Mouse (Mus musculus): ENCODE measurements at regions not wholly inside any gene's neighbourhood (a gene's known extent, or its start where the extent isn't known, plus 50 kb on each side); places are given as distances from the start of the nearest gene placed in this dataset.

GRCm38 (mm10) chr7:72507946-72508345 is 201.5 kb upstream of the Mctp2 start:
- ATAC-seq (ENCODE audit: insufficient read depth, low FRiP score), result no peak
- no peaks in the 10 kb centered on the region for H3K9me3 ChIP-seq (replicated peaks; ENCODE audit: control insufficient read depth, low read length)
- H3K36me3 ChIP-seq (ENCODE audit: control insufficient read depth, insufficient read depth, low read length), result no peaks in the 10 kb centered on the region
- no peak overlapping the region for H3K4me3 ChIP-seq (replicated peaks; ENCODE audit: low read length)
- H3K4me1 ChIP-seq (ENCODE audit: control insufficient read depth, insufficient read depth, low read length), result 0 out of 2 replicates have a peak, but pooled peaks cover 3% of the 10 kb centered on the region
- no peak overlapping the region for H3K9ac ChIP-seq (ENCODE audit: low read length)
- no peak overlapping the region for H3K4me2 ChIP-seq (ENCODE audit: low read depth, low read length)
- H3K27me3 ChIP-seq (ENCODE audit: control insufficient read depth, insufficient read depth, low read length), result no peaks in the 10 kb centered on the region
- no peak overlapping the region for H3K27ac ChIP-seq (ENCODE audit: low read length)
- 51% methylated on average over 5 of the region's 5 CpGs for WGBS

GRCm38 (mm10) chr7:72510116-72510515 is 203.7 kb upstream of the Mctp2 start:
- H3K9me3 ChIP-seq (replicated peaks; ENCODE audit: control insufficient read depth, low read length), result no peaks in the 10 kb centered on the region
- ATAC-seq (ENCODE audit: insufficient read depth, low FRiP score), result no peak
- WGBS, result 54% methylated on average over 4 of the region's 4 CpGs

GRCm38 (mm10) chr7:72513446-72513845 is 207.0 kb upstream of the Mctp2 start:
- H3K27me3 ChIP-seq (ENCODE audit: control insufficient read depth, insufficient read depth, low read length), result no peaks in the 10 kb centered on the region
- H3K4me3 ChIP-seq (replicated peaks; ENCODE audit: low read length), result no peak overlapping the region
- no peak overlapping the region for H3K9ac ChIP-seq (ENCODE audit: low read length)
- H3K4me1 ChIP-seq (ENCODE audit: control insufficient read depth, insufficient read depth, low read length), result no peaks in the 10 kb centered on the region
- no peak overlapping the region for H3K27ac ChIP-seq (ENCODE audit: low read length)
- WGBS, result 66% methylated on average over 4 of the region's 4 CpGs
- H3K9me3 ChIP-seq (replicated peaks; ENCODE audit: control insufficient read depth, low read length), result no peaks in the 10 kb centered on the region
- H3K4me2 ChIP-seq (ENCODE audit: low read depth, low read length), result no peak overlapping the region
- H3K36me3 ChIP-seq (ENCODE audit: control insufficient read depth, insufficient read depth, low read length), result no peaks in the 10 kb centered on the region
- no peak for ATAC-seq (ENCODE audit: insufficient read depth, low FRiP score)

More at GRCm38 (mm10) chr7:72510116-72510515, 203.7 kb upstream of the Mctp2 start:
- Histone ChIP-seq H3K9ac (ENCODE audit: low read length) (no peak overlapping the region), H3K36me3 (ENCODE audit: control insufficient read depth, insufficient read depth, low read length) (no peaks in the 10 kb centered on the region), H3K27ac (ENCODE audit: low read length) (no peak overlapping the region), H3K4me3 (replicated peaks; ENCODE audit: low read length) (no peak overlapping the region), H3K4me1 (ENCODE audit: control insufficient read depth, insufficient read depth, low read length) (no peaks in the 10 kb centered on the region), H3K4me2 (ENCODE audit: low read depth, low read length) (no peak overlapping the region), H3K27me3 (ENCODE audit: control insufficient read depth, insufficient read depth, low read length) (no peaks in the 10 kb centered on the region)

GRCm38 (mm10) chr7:72514851-72515250 is 208.4 kb upstream of the Mctp2 start:
- Histone ChIP-seq H3K9me3 (replicated peaks; ENCODE audit: control insufficient read depth, low read length) (no peaks in the 10 kb centered on the region), H3K27ac (ENCODE audit: low read length) (no peak overlapping the region), H3K9ac (ENCODE audit: low read length) (no peak overlapping the region), H3K4me3 (replicated peaks; ENCODE audit: low read length) (no peak overlapping the region), H3K36me3 (ENCODE audit: control insufficient read depth, insufficient read depth, low read length) (no peaks in the 10 kb centered on the region), H3K27me3 (ENCODE audit: control insufficient read depth, insufficient read depth, low read length) (no peaks in the 10 kb centered on the region), H3K4me2 (ENCODE audit: low read depth, low read length) (no peak overlapping the region), H3K4me1 (ENCODE audit: control insufficient read depth, insufficient read depth, low read length) (0 out of 2 replicates have a peak, but pooled peaks cover 5% of the 10 kb centered on the region)
- ATAC-seq (ENCODE audit: insufficient read depth, low FRiP score), result no peak
- WGBS, result 88% methylated on average over 2 of the region's 2 CpGs

GRCm38 (mm10) chr7:72518421-72518972 is 212.1 kb upstream of the Mctp2 start:
- no peaks in the 10 kb centered on the region for H3K36me3 ChIP-seq (ENCODE audit: control insufficient read depth, insufficient read depth, low read length)
- H3K4me2 ChIP-seq (ENCODE audit: low read depth, low read length), result no peak overlapping the region
- H3K9me3 ChIP-seq (replicated peaks; ENCODE audit: control insufficient read depth, low read length), result no peaks in the 10 kb centered on the region
- WGBS, result 39% methylated on average over 5 of the region's 5 CpGs
- no peak overlapping the region for H3K9ac ChIP-seq (ENCODE audit: low read length)
- H3K27ac ChIP-seq (ENCODE audit: low read length), result no peak overlapping the region
- H3K4me3 ChIP-seq (replicated peaks; ENCODE audit: low read length), result no peak overlapping the region
- H3K27me3 ChIP-seq (ENCODE audit: control insufficient read depth, insufficient read depth, low read length), result no peaks in the 10 kb centered on the region
- H3K4me1 ChIP-seq (ENCODE audit: control insufficient read depth, insufficient read depth, low read length), result 0 out of 2 replicates have a peak, but pooled peaks cover 5% of the 10 kb centered on the region
- ATAC-seq (ENCODE audit: insufficient read depth, low FRiP score), result peak; percentile 37; the same call in 1 of the 2 replicates

GRCm38 (mm10) chr7:72519359-72520115 is 213.1 kb upstream of the Mctp2 start:
- 37% methylated on average over 6 of the region's 6 CpGs for WGBS
- Histone ChIP-seq H3K27me3 (ENCODE audit: control insufficient read depth, insufficient read depth, low read length) (no peaks in the 10 kb centered on the region), H3K9ac (ENCODE audit: low read length) (no peak overlapping the region), H3K27ac (ENCODE audit: low read length) (peak overlapping the region; percentile 35; the same call in 1 of the 2 replicates), H3K4me2 (ENCODE audit: low read depth, low read length) (no peak overlapping the region), H3K9me3 (replicated peaks; ENCODE audit: control insufficient read depth, low read length) (no peaks in the 10 kb centered on the region), H3K4me3 (replicated peaks; ENCODE audit: low read length) (no peak overlapping the region), H3K36me3 (ENCODE audit: control insufficient read depth, insufficient read depth, low read length) (no peaks in the 10 kb centered on the region), H3K4me1 (ENCODE audit: control insufficient read depth, insufficient read depth, low read length) (0 out of 2 replicates have a peak, but pooled peaks cover 5% of the 10 kb centered on the region)
- ATAC-seq (ENCODE audit: insufficient read depth, low FRiP score), result no peak

- Histone ChIP-seq H3K9me3 (replicated peaks; ENCODE audit: control insufficient read depth, low read length) (no peaks in the 10 kb centered on the region), H3K27ac (ENCODE audit: low read length) (no peak overlapping the region), H3K36me3 (ENCODE audit: control insufficient read depth, insufficient read depth, low read length) (no peaks in the 10 kb centered on the region), H3K27me3 (ENCODE audit: control insufficient read depth, insufficient read depth, low read length) (no peaks in the 10 kb centered on the region), H3K9ac (ENCODE audit: low read length) (no peak overlapping the region), H3K4me2 (ENCODE audit: low read depth, low read length) (no peak overlapping the region), H3K4me3 (replicated peaks; ENCODE audit: low read length) (no peak overlapping the region), H3K4me1 (ENCODE audit: control insufficient read depth, insufficient read depth, low read length) (no peaks in the 10 kb centered on the region)
- 88% methylated on average over 3 of the region's 3 CpGs for WGBS
- ATAC-seq (ENCODE audit: insufficient read depth, low FRiP score), result no peak
These were observed 222.5 kb upstream of the Mctp2 start for GRCm38 (mm10) chr7:72528873-72529272.

- H3K4me3 ChIP-seq (replicated peaks; ENCODE audit: low read length), result no peak overlapping the region
- H3K4me2 ChIP-seq (ENCODE audit: low read depth, low read length), result no peak overlapping the region
- no peaks in the 10 kb centered on the region for H3K36me3 ChIP-seq (ENCODE audit: control insufficient read depth, insufficient read depth, low read length)
- ATAC-seq (ENCODE audit: insufficient read depth, low FRiP score), result no peak
- no peaks in the 10 kb centered on the region for H3K9me3 ChIP-seq (replicated peaks; ENCODE audit: control insufficient read depth, low read length)
- 63% methylated on average over 6 of the region's 6 CpGs for WGBS
- H3K27me3 ChIP-seq (ENCODE audit: control insufficient read depth, insufficient read depth, low read length), result no peaks in the 10 kb centered on the region
- no peak overlapping the region for H3K27ac ChIP-seq (ENCODE audit: low read length)
- no peaks in the 10 kb centered on the region for H3K4me1 ChIP-seq (ENCODE audit: control insufficient read depth, insufficient read depth, low read length)
- H3K9ac ChIP-seq (ENCODE audit: low read length), result no peak overlapping the region
These were observed 231.9 kb upstream of the Mctp2 start for GRCm38 (mm10) chr7:72538288-72538687.

- no peak overlapping the region for H3K4me2 ChIP-seq (ENCODE audit: low read depth, low read length)
- H3K4me3 ChIP-seq (replicated peaks; ENCODE audit: low read length), result no peak overlapping the region
- H3K36me3 ChIP-seq (ENCODE audit: control insufficient read depth, insufficient read depth, low read length), result no peaks in the 10 kb centered on the region
- no peaks in the 10 kb centered on the region for H3K27me3 ChIP-seq (ENCODE audit: control insufficient read depth, insufficient read depth, low read length)
- no peak for ATAC-seq (ENCODE audit: insufficient read depth, low FRiP score)
- H3K4me1 ChIP-seq (ENCODE audit: control insufficient read depth, insufficient read depth, low read length), result no peaks in the 10 kb centered on the region
- no peaks in the 10 kb centered on the region for H3K9me3 ChIP-seq (replicated peaks; ENCODE audit: control insufficient read depth, low read length)
- no peak overlapping the region for H3K9ac ChIP-seq (ENCODE audit: low read length)
- no peak overlapping the region for H3K27ac ChIP-seq (ENCODE audit: low read length)
These were observed 233.5 kb upstream of the Mctp2 start for GRCm38 (mm10) chr7:72539915-72540314.
